ENCODE assay signal across 20 mouse cellular contexts in the genomic region with DNA sequence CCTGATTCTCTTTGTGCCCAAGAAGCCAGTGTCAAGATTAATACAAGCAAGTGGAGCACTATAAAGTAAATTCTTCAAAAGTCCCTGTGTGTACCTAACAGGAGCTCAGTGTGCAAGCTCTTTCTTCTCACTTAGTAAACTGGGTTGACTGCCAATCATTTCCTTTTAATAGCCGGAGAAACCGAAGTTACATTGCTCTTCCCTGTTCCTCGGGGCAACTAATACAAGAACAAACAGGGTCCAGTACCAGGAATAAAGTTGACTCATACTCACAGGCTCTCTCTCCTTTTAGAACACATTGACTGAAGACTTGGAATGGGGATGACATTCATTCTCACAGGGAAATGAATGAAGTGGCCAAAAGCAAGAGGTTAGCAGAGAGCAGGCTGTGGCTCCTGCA. TPM values are rescaled to one million over a fixed set of nuclear protein-coding genes. Genes with fewer than 3 reads are reported as not detected.
DNase-seq lines count a peak whose midpoint lies in the region; ATAC-seq lines count a peak whose summit lies in the region.
"Had no signal": no experiment of that assay in that cellular context is flagged by ENCODE, and none has a peak within 500 bp of the region (broad histone marks: within the 10 kb centered on the region; RNA-seq: fewer than 3 reads in every experiment).

No protein-coding gene starts in this region.

- no peak overlapping the region for H3K4me2 ChIP-seq in kidney, embryonic 16.5 days (replicated peaks; ENCODE audit: low read depth, low read length)
- H3K4me2 ChIP-seq: hindbrain, embryonic 15.5 days; limb, embryonic 15.5 days; midbrain, embryonic 13.5 days; stomach, embryonic 15.5 days had no signal

- H3K36me3 ChIP-seq in kidney, embryonic 16.5 days (ENCODE audit: insufficient read depth, low read length) = no peaks in the 10 kb centered on the region
- no peaks in the 10 kb centered on the region for H3K36me3 ChIP-seq in limb, embryonic 10.5 days
- H3K36me3 ChIP-seq: hindbrain, embryonic 15.5 days; limb, embryonic 15.5 days; midbrain, embryonic 13.5 days; stomach, embryonic 15.5 days had no signal

- H3K4me1 ChIP-seq in kidney, embryonic 16.5 days (ENCODE audit: insufficient read depth, low read length) = peaks cover 25% of the 10 kb centered on the region
- 0 out of 2 replicates have a peak, but pooled peaks cover 2% of the 10 kb centered on the region for H3K4me1 ChIP-seq in limb, embryonic 10.5 days
- H3K4me1 ChIP-seq: midbrain, embryonic 13.5 days had no signal

- H3K27me3 ChIP-seq in kidney, embryonic 16.5 days (ENCODE audit: insufficient read depth, low read length) = no peaks in the 10 kb centered on the region
- no peaks in the 10 kb centered on the region for H3K27me3 ChIP-seq in limb, embryonic 10.5 days (ENCODE audit: low read depth, poor library complexity, severe bottlenecking)
- H3K27me3 ChIP-seq: hindbrain, embryonic 15.5 days; limb, embryonic 15.5 days; midbrain, embryonic 13.5 days; stomach, embryonic 15.5 days had no signal

- intact Hi-C loops in heart, postnatal 10 days (cut with DNase I) = no loop called here

- H3K9ac ChIP-seq in kidney, embryonic 16.5 days (replicated peaks; ENCODE audit: low read length) = no peak overlapping the region
- H3K9ac ChIP-seq: hindbrain, embryonic 15.5 days; limb, embryonic 15.5 days; midbrain, embryonic 13.5 days; stomach, embryonic 15.5 days had no signal

- no peak for ATAC-seq in kidney, embryonic 16.5 days (ENCODE audit: low FRiP score, low TSS enrichment)
- ATAC-seq: CD4-positive, CD25-positive, alpha-beta regulatory T cell, adult 4 months; forebrain, embryonic 16.5 days; midbrain, embryonic 13.5 days had no signal

- 64% methylated on average over 3 of the region's 3 CpGs for WGBS in kidney, embryonic 16.5 days
- WGBS in limb, embryonic 10.5 days = 88% methylated on average over 3 of the region's 3 CpGs

- H3K27ac ChIP-seq in kidney, embryonic 16.5 days (ENCODE audit: low read length) = peak overlapping the region; percentile 69; the same call in 1 of the 2 replicates
- no peak overlapping the region for H3K27ac ChIP-seq in limb, embryonic 10.5 days
- H3K27ac ChIP-seq: hindbrain, embryonic 15.5 days; left cerebral cortex, adult 2 months; limb, embryonic 15.5 days; midbrain, embryonic 13.5 days had no signal

- H3K9me3 ChIP-seq in kidney, embryonic 16.5 days (ENCODE audit: low read length) = no peaks in the 10 kb centered on the region
- H3K9me3 ChIP-seq in limb, embryonic 10.5 days (replicated peaks) = no peaks in the 10 kb centered on the region
- H3K9me3 ChIP-seq: hindbrain, embryonic 15.5 days; limb, embryonic 15.5 days; midbrain, embryonic 13.5 days; stomach, embryonic 15.5 days had no signal

- no peak overlapping the region for H3K4me3 ChIP-seq in kidney, embryonic 16.5 days (ENCODE audit: low read length)
- H3K4me3 ChIP-seq in limb, embryonic 10.5 days = no peak overlapping the region
- H3K4me3 ChIP-seq: hindbrain, embryonic 15.5 days; left cerebral cortex, adult 2 months; limb, embryonic 15.5 days; midbrain, embryonic 13.5 days; stomach, embryonic 15.5 days had no signal

- no peak for DNase-seq in kidney, postnatal 14 days
- DNase-seq in Muller cell, postnatal 12 days (ENCODE audit: inconsistent ontology term) = peak; percentile 76
- peak; percentile 18 for DNase-seq in brain, adult 2 months (ENCODE audit: low read depth, low spot score)
- DNase-seq in heart, postnatal 10 days = peak; percentile 36 to 53
- DNase-seq in limb, embryonic 10.5 days (ENCODE audit: low spot score) = no peak
- DNase-seq in layer of hippocampus, postnatal 14 days (ENCODE audit: low spot score in 2 of 2) = no peak
- DNase-seq in cerebellum, adult 8-10 months = no peak
- DNase-seq: cerebellum, postnatal 10 days; gastrocnemius, postnatal 10 days; kidney, adult 8-10 months; right cerebral cortex, postnatal 14 days; thymus, postnatal 25 days had no signal

RNA-seq across cellular contexts. Expression of a gene that starts 37.8 kb away (rescaled TPM):
- 44.0 and 48.7 TPM in 2 replicates for polyA plus RNA-seq in kidney, embryonic 16.5 days (2015; fragmentation: Nextera tagmentation; extraction: Ambion mirVana)
- 100 to 1,000 TPM; 173 to 202 TPM for total RNA-seq in heart, postnatal 10 days (2021)
- 53.5 and 59.6 TPM in 2 replicates for polyA plus RNA-seq in limb, embryonic 10.5 days (2016; fragmentation: Nextera tagmentation; extraction: Ambion mirVana)
- total RNA-seq in layer of hippocampus, postnatal 14 days (2021) = 10 to 100 TPM; 71.6 to 74.2 TPM

Comparison
In these comparisons a context has a peak if more than half of its experiments do, and no peak if none do; other contexts are left out.
1. DNase-seq: peak in Muller cell, postnatal 12 days (single experiment), brain, adult 2 months (single experiment) and heart, postnatal 10 days (2 of 2); none in kidney, postnatal 14 days (single experiment), limb, embryonic 10.5 days (single experiment), layer of hippocampus, postnatal 14 days (0 of 2) and cerebellum, adult 8-10 months (single experiment).